Mouse (Mus musculus): ENCODE data around the gene Oasl2. TPM values are rescaled to one million over a fixed set of nuclear protein-coding genes. Genes with fewer than 3 reads are reported as not detected.

Gene Oasl2
- total and polyA plus RNA-seq, 3 experiments, result 0.31 TPM; not detected in 2

DNA sequence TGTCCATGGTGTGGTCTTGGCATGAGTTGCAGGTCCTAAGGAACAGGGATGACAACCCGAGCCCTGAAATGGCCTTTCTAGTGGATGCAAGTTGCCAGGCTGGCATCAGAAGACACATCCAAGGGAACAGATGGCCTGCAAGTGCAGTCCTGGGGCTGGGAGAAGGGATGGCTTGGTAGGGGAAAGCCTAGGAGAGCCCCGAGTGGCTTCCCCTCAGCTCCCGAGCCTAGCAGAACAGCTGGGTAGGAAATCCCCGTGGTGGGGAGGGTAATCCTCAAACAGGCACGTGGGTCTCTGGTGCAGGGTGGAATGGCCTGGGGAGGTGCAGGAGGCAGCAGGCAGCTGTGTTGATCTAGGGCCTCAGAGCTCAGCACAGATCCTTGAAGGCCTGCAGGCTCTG is 52.6 kb downstream of the Oasl2 start:
- peak; percentile 41 for TF ChIP-seq BHLHE40 (IDR thresholded peaks at IDR 0.05; ENCODE audit: low read depth, low read length)
- no peak for TF ChIP-seq SIN3A (IDR thresholded peaks at IDR 0.05; ENCODE audit: low read length)
- TF ChIP-seq EP300 (IDR thresholded peaks at IDR 0.05; ENCODE audit: low read length), result no peak

DNA sequence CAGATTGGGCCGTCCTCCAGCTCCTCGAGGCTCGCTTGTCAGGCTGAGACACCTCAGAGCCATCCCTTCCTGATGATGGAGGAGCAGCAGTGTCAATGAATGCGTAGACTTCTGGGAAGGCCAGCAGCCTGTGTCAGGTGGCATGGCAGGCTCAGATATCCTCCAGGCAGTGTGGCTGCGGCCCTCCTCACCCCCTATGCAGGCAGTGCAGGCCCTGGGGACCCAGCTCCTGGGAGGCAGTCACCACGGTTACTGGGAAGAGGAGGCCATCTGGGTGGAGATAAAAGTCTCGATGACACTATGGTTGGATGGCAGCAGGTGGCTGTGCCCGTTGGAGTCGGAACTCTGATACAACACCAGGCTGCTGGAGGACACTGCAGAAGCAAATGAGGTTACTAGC is 53.1 kb downstream of the Oasl2 start:
- dilution Hi-C loops (cut with MboI; ENCODE audit: extremely low pct_ligation_motif_present, extremely low pct_unique_long_range_greater_than_20kb, low sequenced_read_pairs), result no loop called here

More for the DNA sequence above, 52.6 kb downstream of the Oasl2 start:
- Histone ChIP-seq H3K79me2 (replicated peaks; ENCODE audit: control insufficient read depth, extremely low read depth, insufficient read depth, poor library complexity, severe bottlenecking) (no peaks in the 10 kb centered on the region), H3K9ac (ENCODE audit: insufficient read depth, low read depth) (no peak overlapping the region), H3K36me3 (replicated peaks in 1 of 2; ENCODE audit: control insufficient read depth in 1 of 2, insufficient read depth in 1 of 2, low read length in 1 of 2) (peaks cover 44 to 67% of the 10 kb centered on the region in 2 experiments), H3K4me2 (ENCODE audit: insufficient read depth, low read depth, poor library complexity, severe bottlenecking) (no peak overlapping the region), H3K4me1 (ENCODE audit: control insufficient read depth in 1 of 2, insufficient read depth in 2 of 2) (peaks cover 5 to 29% of the 10 kb centered on the region in 2 experiments; a peak in 3 of 4 replicates), H3K27me3 (replicated peaks) (no peaks in the 10 kb centered on the region), H3K9me3 (replicated peaks; ENCODE audit: low read length) (no peaks in the 10 kb centered on the region), H3K27ac (ENCODE audit: insufficient read depth, low read depth) (no peak overlapping the region), H3K4me3 (replicated peaks in 1 of 3; ENCODE audit: low read depth in 2 of 3, low read length in 2 of 3, poor library complexity in 1 of 3) (no peak overlapping the region)
- dilution Hi-C loops (cut with MboI; ENCODE audit: extremely low pct_ligation_motif_present, extremely low pct_unique_long_range_greater_than_20kb, low sequenced_read_pairs), result no loop called here
- no peak for DNase-seq (ENCODE audit: extremely low read depth)
- in situ Hi-C loops (cut with MboI; ENCODE audit: low pct_ligation_motif_present, low pct_unique_long_range_greater_than_20kb, low sequenced_read_pairs), result no loop called here

DNA sequence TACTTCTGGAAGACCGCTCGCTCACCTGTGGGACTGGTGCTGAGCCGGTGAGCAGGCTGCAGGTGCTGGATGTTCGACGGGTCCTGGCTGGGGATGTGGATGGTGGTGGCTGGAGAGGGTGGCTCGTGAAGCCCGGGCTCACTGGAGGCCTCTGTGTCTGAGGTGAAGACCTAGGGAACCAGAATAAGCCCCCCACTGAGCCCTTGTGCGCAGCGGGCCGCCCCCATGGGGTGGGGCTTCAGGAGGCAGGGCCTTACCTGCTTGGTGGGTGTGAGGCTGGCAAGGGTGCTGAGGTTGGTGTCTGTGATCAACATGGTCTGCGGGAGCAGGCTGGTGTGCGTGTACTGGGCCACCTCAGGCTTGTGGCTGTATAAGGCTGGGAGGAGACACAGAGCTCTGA is 53.9 kb downstream of the Oasl2 start:
- Histone ChIP-seq H3K36me3 (replicated peaks in 1 of 2; ENCODE audit: control insufficient read depth in 1 of 2, insufficient read depth in 1 of 2, low read length in 1 of 2) (peaks cover 43 to 62% of the 10 kb centered on the region in 2 experiments), H3K79me2 (replicated peaks; ENCODE audit: control insufficient read depth, extremely low read depth, insufficient read depth, poor library complexity, severe bottlenecking) (no peaks in the 10 kb centered on the region), H3K4me2 (ENCODE audit: insufficient read depth, low read depth, poor library complexity, severe bottlenecking) (no peak overlapping the region), H3K9me3 (replicated peaks; ENCODE audit: low read length) (no peaks in the 10 kb centered on the region), H3K27ac (ENCODE audit: insufficient read depth, low read depth) (no peak overlapping the region), H3K4me1 (ENCODE audit: control insufficient read depth in 1 of 2, insufficient read depth in 2 of 2) (peaks cover 2 to 18% of the 10 kb centered on the region in 2 experiments; a peak in 3 of 4 replicates), H3K4me3 (replicated peaks in 1 of 3; ENCODE audit: low read depth in 2 of 3, low read length in 2 of 3, poor library complexity in 1 of 3) (no peak overlapping the region), H3K27me3 (replicated peaks) (no peaks in the 10 kb centered on the region), H3K9ac (ENCODE audit: insufficient read depth, low read depth) (no peak overlapping the region)
- DNase-seq (ENCODE audit: extremely low read depth), result no peak
- in situ Hi-C loops (cut with MboI; ENCODE audit: low pct_ligation_motif_present, low pct_unique_long_range_greater_than_20kb, low sequenced_read_pairs), result no loop called here
- dilution Hi-C loops (cut with MboI; ENCODE audit: extremely low pct_ligation_motif_present, extremely low pct_unique_long_range_greater_than_20kb, low sequenced_read_pairs), result no loop called here
- no peak for TF ChIP-seq CHD2 (IDR thresholded peaks at IDR 0.05; ENCODE audit: low read length)
- no peak for TF ChIP-seq GABPA (IDR thresholded peaks at IDR 0.05; ENCODE audit: insufficient replicate concordance, low read depth, low read length)
- TF ChIP-seq CTCF (conservative IDR thresholded peaks at IDR 0.05 in 1 of 2, IDR thresholded peaks at IDR 0.05 in 1 of 2; ENCODE audit: low read depth in 2 of 2, low read length in 2 of 2), result no peak
- no peak for TF ChIP-seq ELF1 (IDR thresholded peaks at IDR 0.05; ENCODE audit: low read depth, low read length)
- TF ChIP-seq RAD21 (IDR thresholded peaks at IDR 0.05; ENCODE audit: low read depth, low read length), result no peak
- no peak for TF ChIP-seq HCFC1 (IDR thresholded peaks at IDR 0.05; ENCODE audit: low read depth, low read length)
- no peak for TF ChIP-seq USF2 (conservative IDR thresholded peaks at IDR 0.05; ENCODE audit: low read depth, low read length)
- TF ChIP-seq ZC3H11A (IDR thresholded peaks at IDR 0.05; ENCODE audit: low read depth, low read length), result no peak
- TF ChIP-seq TCF12 (IDR thresholded peaks at IDR 0.05; ENCODE audit: low read depth, low read length), result no peak
- TF ChIP-seq CHD1 (IDR thresholded peaks at IDR 0.05; ENCODE audit: low read depth, low read length), result no peak
- TF ChIP-seq EP300 (IDR thresholded peaks at IDR 0.05; ENCODE audit: low read length), result no peak
- TF ChIP-seq MAX (IDR thresholded peaks at IDR 0.05; ENCODE audit: low read length), result no peak

More for the DNA sequence above, 53.1 kb downstream of the Oasl2 start:
- peaks cover 44 to 67% of the 10 kb centered on the region in 2 experiments for H3K36me3 ChIP-seq (replicated peaks in 1 of 2; ENCODE audit: control insufficient read depth in 1 of 2, insufficient read depth in 1 of 2, low read length in 1 of 2)
- in situ Hi-C loops (cut with MboI; ENCODE audit: low pct_ligation_motif_present, low pct_unique_long_range_greater_than_20kb, low sequenced_read_pairs), result no loop called here
- no peaks in the 10 kb centered on the region for H3K79me2 ChIP-seq (replicated peaks; ENCODE audit: control insufficient read depth, extremely low read depth, insufficient read depth, poor library complexity, severe bottlenecking)
- no peak for DNase-seq (ENCODE audit: extremely low read depth)
- no peak overlapping the region for H3K4me3 ChIP-seq (replicated peaks in 1 of 3; ENCODE audit: low read depth in 2 of 3, low read length in 2 of 3, poor library complexity in 1 of 3)
- no peak overlapping the region for H3K27ac ChIP-seq (ENCODE audit: insufficient read depth, low read depth)
- H3K9me3 ChIP-seq (replicated peaks; ENCODE audit: low read length), result no peaks in the 10 kb centered on the region
- TF ChIP-seq SMC3 (IDR thresholded peaks at IDR 0.05; ENCODE audit: low read depth, low read length) (no peak), BHLHE40 (IDR thresholded peaks at IDR 0.05; ENCODE audit: low read depth, low read length) (no peak), CHD2 (IDR thresholded peaks at IDR 0.05; ENCODE audit: low read length) (no peak), PAX5 (IDR thresholded peaks at IDR 0.05; ENCODE audit: low read length) (no peak), ETS1 (conservative IDR thresholded peaks at IDR 0.05; ENCODE audit: low read depth, low read length) (no peak), KAT2A (IDR thresholded peaks at IDR 0.05; ENCODE audit: insufficient replicate concordance, low read length) (no peak), E2F4 (IDR thresholded peaks at IDR 0.05; ENCODE audit: insufficient replicate concordance, low read depth, low read length) (no peak), RAD21 (IDR thresholded peaks at IDR 0.05; ENCODE audit: low read depth, low read length) (no peak), HCFC1 (IDR thresholded peaks at IDR 0.05; ENCODE audit: low read depth, low read length) (no peak)
- no peak overlapping the region for H3K9ac ChIP-seq (ENCODE audit: insufficient read depth, low read depth)
- no peaks in the 10 kb centered on the region for H3K27me3 ChIP-seq (replicated peaks)
- H3K4me1 ChIP-seq (ENCODE audit: control insufficient read depth in 1 of 2, insufficient read depth in 2 of 2), result peaks cover 5 to 26% of the 10 kb centered on the region in 2 experiments; a peak in 3 of 4 replicates
- no peak overlapping the region for H3K4me2 ChIP-seq (ENCODE audit: insufficient read depth, low read depth, poor library complexity, severe bottlenecking)
